In genomic region chr14:55511037-55511436, GRCm38 (mm10) we compare ENCODE assay signal across 13 mouse cellular contexts. TPM values are rescaled to one million over a fixed set of nuclear protein-coding genes. Genes with fewer than 3 reads are reported as not detected.
DNase-seq lines count a peak whose midpoint lies in the region; ATAC-seq and TF ChIP-seq lines count a peak whose summit lies in the region.
"Had no signal": no experiment of that assay in that cellular context is flagged by ENCODE, and none has a peak within 500 bp of the region (broad histone marks: within the 10 kb centered on the region; RNA-seq: fewer than 3 reads in every experiment).

No protein-coding gene starts in this region.

- peaks cover 23% of the 10 kb centered on the region for H3K27me3 ChIP-seq in heart, embryonic 16.5 days (ENCODE audit: control insufficient read depth, insufficient read depth, low read length)
- peaks cover 20% of the 10 kb centered on the region for H3K27me3 ChIP-seq in embryonic facial prominence, embryonic 12.5 days
- H3K27me3 ChIP-seq in hindbrain, postnatal 0 days (ENCODE audit: insufficient read depth, low read length), result no peaks in the 10 kb centered on the region
- 0 out of 2 replicates have a peak, but pooled peaks cover 2% of the 10 kb centered on the region for H3K27me3 ChIP-seq in neural tube, embryonic 15.5 days (replicated peaks)

- H3K9me3 ChIP-seq in heart, embryonic 16.5 days (replicated peaks; ENCODE audit: control insufficient read depth, low read length), result no peaks in the 10 kb centered on the region
- no peaks in the 10 kb centered on the region for H3K9me3 ChIP-seq in embryonic facial prominence, embryonic 12.5 days
- H3K9me3 ChIP-seq in hindbrain, postnatal 0 days (ENCODE audit: low read length), result no peaks in the 10 kb centered on the region
- no peaks in the 10 kb centered on the region for H3K9me3 ChIP-seq in neural tube, embryonic 15.5 days (replicated peaks)

- no peak overlapping the region for H3K4me3 ChIP-seq in heart, embryonic 16.5 days (ENCODE audit: low read length)
- H3K4me3 ChIP-seq in embryonic facial prominence, embryonic 12.5 days, result no peak overlapping the region
- H3K4me3 ChIP-seq in hindbrain, postnatal 0 days (ENCODE audit: low read length), result peak overlapping the region; percentile 2; the same call in 1 of the 2 replicates
- H3K4me3 ChIP-seq in neural tube, embryonic 15.5 days (replicated peaks), result peak overlapping the region; percentile 2; the same call in 1 of the 2 replicates

- no peaks in the 10 kb centered on the region for H3K36me3 ChIP-seq in heart, embryonic 16.5 days (ENCODE audit: control insufficient read depth, insufficient read depth)
- H3K36me3 ChIP-seq in embryonic facial prominence, embryonic 12.5 days, result no peaks in the 10 kb centered on the region
- H3K36me3 ChIP-seq in hindbrain, postnatal 0 days (ENCODE audit: insufficient read depth, low read length), result peaks cover 5% of the 10 kb centered on the region; the same call in 1 of the 2 replicates
- 0 out of 2 replicates have a peak, but pooled peaks cover 11% of the 10 kb centered on the region for H3K36me3 ChIP-seq in neural tube, embryonic 15.5 days

- 45% methylated on average over 7 of the region's 7 CpGs for WGBS in heart, embryonic 16.5 days
- 60% methylated on average over 7 of the region's 7 CpGs for WGBS in embryonic facial prominence, embryonic 12.5 days
- 35% methylated on average over 7 of the region's 7 CpGs for WGBS in hindbrain, postnatal 0 days
- WGBS in neural tube, embryonic 15.5 days, result 62% methylated on average over 7 of the region's 7 CpGs

- H3K27ac ChIP-seq in heart, embryonic 16.5 days (ENCODE audit: low read length), result no peak overlapping the region
- H3K27ac ChIP-seq in embryonic facial prominence, embryonic 12.5 days, result no peak overlapping the region
- peak overlapping the region; percentile 4; the same call in 1 of the 2 replicates for H3K27ac ChIP-seq in hindbrain, postnatal 0 days
- no peak overlapping the region for H3K27ac ChIP-seq in neural tube, embryonic 15.5 days (replicated peaks)

- peaks cover 6% of the 10 kb centered on the region for H3K4me1 ChIP-seq in heart, embryonic 16.5 days (ENCODE audit: control insufficient read depth, insufficient read depth, low read length)
- H3K4me1 ChIP-seq in embryonic facial prominence, embryonic 12.5 days, result peaks cover 4% of the 10 kb centered on the region; the same call in 1 of the 2 replicates
- peaks cover 4% of the 10 kb centered on the region; the same call in 1 of the 2 replicates for H3K4me1 ChIP-seq in hindbrain, postnatal 0 days (ENCODE audit: insufficient read depth, low read length)
- peaks cover 19% of the 10 kb centered on the region; the same call in 1 of the 2 replicates for H3K4me1 ChIP-seq in neural tube, embryonic 15.5 days

- H3K9ac ChIP-seq in heart, embryonic 16.5 days (ENCODE audit: low read length), result no peak overlapping the region
- no peak overlapping the region for H3K9ac ChIP-seq in embryonic facial prominence, embryonic 12.5 days
- peak overlapping the region; percentile 28; the same call in 1 of the 2 replicates for H3K9ac ChIP-seq in hindbrain, postnatal 0 days (replicated peaks; ENCODE audit: low read length)
- H3K9ac ChIP-seq in neural tube, embryonic 15.5 days (replicated peaks), result no peak overlapping the region

- peak overlapping the region; percentile 1; the same call in 1 of the 2 replicates for H3K4me2 ChIP-seq in heart, embryonic 16.5 days (ENCODE audit: low read depth, low read length)
- H3K4me2 ChIP-seq in embryonic facial prominence, embryonic 12.5 days (replicated peaks), result no peak overlapping the region
- peak overlapping the region; percentile 31 for H3K4me2 ChIP-seq in hindbrain, postnatal 0 days (ENCODE audit: low read depth, low read length)
- H3K4me2 ChIP-seq in neural tube, embryonic 15.5 days, result peak overlapping the region; percentile 19

- no peak for ATAC-seq in heart, embryonic 16.5 days (replicated peaks; ENCODE audit: extremely low read depth, insufficient read depth, low FRiP score)
- 0 out of 2 replicates have a peak, but pooled peaks have one; percentile 38 for ATAC-seq in embryonic facial prominence, embryonic 12.5 days (ENCODE audit: insufficient number of reproducible peaks, insufficient read depth, low FRiP score, low TSS enrichment)
- peak; percentile 75 for ATAC-seq in hindbrain, postnatal 0 days
- peak; percentile 25; the same call in 1 of the 2 replicates for ATAC-seq in neural tube, embryonic 15.5 days (ENCODE audit: low FRiP score)

- TF ChIP-seq CTCF in hindbrain, postnatal 0 days (IDR thresholded peaks at IDR 0.05; ENCODE audit: low read depth), result no peak

- no peak for DNase-seq in heart, adult 8-10 months (ENCODE audit: low spot score)
- DNase-seq in hindbrain, postnatal 0 days (ENCODE audit: low spot score), result peak; percentile 60
- DNase-seq in testis, postnatal 14 days (ENCODE audit: low spot score), result no peak
- no peak for DNase-seq in cerebellum, postnatal 36 days
- DNase-seq in lung, postnatal 36 days, result no peak
- DNase-seq: cerebellum, adult 9-10 months; retina, postnatal 1 day; thymus, adult 18-20 months had no signal

RNA-seq across cellular contexts. Expression of gene Cpne6, which starts 0.8 kb away (rescaled TPM):
- 0.21 and 0.24 TPM in 2 replicates for polyA plus RNA-seq in heart, embryonic 16.5 days (2015; fragmentation: Nextera tagmentation; extraction: Ambion mirVana)
- total RNA-seq in heart, adult 8-10 months (2022), result under 1 TPM in 1 of 4 experiments, not detected in 3; 0.12 TPM
- 0.55 and 0.90 TPM in 2 replicates for polyA plus RNA-seq in embryonic facial prominence, embryonic 12.5 days (2016; fragmentation: Nextera tagmentation; extraction: Ambion mirVana)
- 8.3 and 19.7 TPM in 2 replicates for total RNA-seq in hindbrain, postnatal 0 days (2014; rRNA removed)
- 25.3 and 28.0 TPM in 2 replicates for polyA plus RNA-seq in hindbrain, postnatal 0 days (2015; fragmentation: Nextera tagmentation; extraction: Ambion mirVana)
- 17.8 and 20.0 TPM in 2 replicates for polyA plus RNA-seq in neural tube, embryonic 15.5 days (2015; fragmentation: Nextera tagmentation; extraction: Ambion mirVana)
- total RNA-seq: CH12.LX; granulocyte monocyte progenitor cell, adult 5-6 weeks had no signal

RNA-seq across cellular contexts. Expression of gene Nrl, which starts 13.7 kb away (rescaled TPM):
- 0.05 TPM in 1 of 2 replicates, not detected in the other for polyA plus RNA-seq in heart, embryonic 16.5 days (2015; fragmentation: Nextera tagmentation; extraction: Ambion mirVana)
- total RNA-seq in heart, adult 8-10 months (2022), result not detected
- 0.11 TPM in 1 of 2 replicates, not detected in the other for polyA plus RNA-seq in embryonic facial prominence, embryonic 12.5 days (2016; fragmentation: Nextera tagmentation; extraction: Ambion mirVana)
- 4.4 and 7.1 TPM in 2 replicates for total RNA-seq in hindbrain, postnatal 0 days (2014; rRNA removed)
- 0.23 and 0.33 TPM in 2 replicates for polyA plus RNA-seq in hindbrain, postnatal 0 days (2015; fragmentation: Nextera tagmentation; extraction: Ambion mirVana)
- 0.13 and 0.26 TPM in 2 replicates for polyA plus RNA-seq in neural tube, embryonic 15.5 days (2015; fragmentation: Nextera tagmentation; extraction: Ambion mirVana)
- total RNA-seq: granulocyte monocyte progenitor cell, adult 5-6 weeks had no signal

RNA-seq across cellular contexts. Expression of gene Carmil3, which starts 20.6 kb away (rescaled TPM):
- polyA plus RNA-seq in heart, embryonic 16.5 days (2015; fragmentation: Nextera tagmentation; extraction: Ambion mirVana), result 1.3 and 1.9 TPM in 2 replicates
- 1 to 10 TPM; 2.4 to 3.6 (median 2.4) TPM for total RNA-seq in heart, adult 8-10 months (2022)
- polyA plus RNA-seq in embryonic facial prominence, embryonic 12.5 days (2016; fragmentation: Nextera tagmentation; extraction: Ambion mirVana), result 6.2 TPM in 2 replicates
- 90.5 and 120 TPM in 2 replicates for total RNA-seq in hindbrain, postnatal 0 days (2014; rRNA removed)
- polyA plus RNA-seq in hindbrain, postnatal 0 days (2015; fragmentation: Nextera tagmentation; extraction: Ambion mirVana), result 23.8 and 25.2 TPM in 2 replicates
- polyA plus RNA-seq in neural tube, embryonic 15.5 days (2015; fragmentation: Nextera tagmentation; extraction: Ambion mirVana), result 21.6 and 25.1 TPM in 2 replicates
- total RNA-seq: granulocyte monocyte progenitor cell, adult 5-6 weeks had no signal

RNA-seq across cellular contexts. Expression of gene Pck2, which starts 29.0 kb away (rescaled TPM):
- polyA plus RNA-seq in heart, embryonic 16.5 days (2015; fragmentation: Nextera tagmentation; extraction: Ambion mirVana), result 36.8 and 42.8 TPM in 2 replicates
- total RNA-seq in heart, adult 8-10 months (2022), result 10 to 100 TPM in 2 of 4 experiments, 1 to 10 TPM in 2; 6.6 to 12.5 (median 9.3) TPM
- polyA plus RNA-seq in embryonic facial prominence, embryonic 12.5 days (2016; fragmentation: Nextera tagmentation; extraction: Ambion mirVana), result 35.2 and 36.1 TPM in 2 replicates
- total RNA-seq in hindbrain, postnatal 0 days (2014; rRNA removed), result 30.5 and 32.0 TPM in 2 replicates
- polyA plus RNA-seq in hindbrain, postnatal 0 days (2015; fragmentation: Nextera tagmentation; extraction: Ambion mirVana), result 19.9 and 22.5 TPM in 2 replicates
- 30.5 and 30.9 TPM in 2 replicates for polyA plus RNA-seq in neural tube, embryonic 15.5 days (2015; fragmentation: Nextera tagmentation; extraction: Ambion mirVana)

RNA-seq across cellular contexts. Expression of gene Dhrs4, which starts 32.5 kb away (rescaled TPM):
- 67.2 and 68.9 TPM in 2 replicates for polyA plus RNA-seq in heart, embryonic 16.5 days (2015; fragmentation: Nextera tagmentation; extraction: Ambion mirVana)
- 100 to 1,000 TPM; 132 to 160 (median 146) TPM for total RNA-seq in heart, adult 8-10 months (2022)
- 88.7 and 92.1 TPM in 2 replicates for polyA plus RNA-seq in embryonic facial prominence, embryonic 12.5 days (2016; fragmentation: Nextera tagmentation; extraction: Ambion mirVana)
- 15.8 and 18.4 TPM in 2 replicates for total RNA-seq in hindbrain, postnatal 0 days (2014; rRNA removed)
- 28.1 and 29.6 TPM in 2 replicates for polyA plus RNA-seq in hindbrain, postnatal 0 days (2015; fragmentation: Nextera tagmentation; extraction: Ambion mirVana)
- 21.5 and 32.8 TPM in 2 replicates for polyA plus RNA-seq in neural tube, embryonic 15.5 days (2015; fragmentation: Nextera tagmentation; extraction: Ambion mirVana)

Comparison
In these comparisons a context has a peak if more than half of its experiments do, and no peak if none do; other contexts are left out.
1. H3K4me3 ChIP-seq: peak in hindbrain, postnatal 0 days (single experiment) and neural tube, embryonic 15.5 days (single experiment); none in heart, embryonic 16.5 days (single experiment) and embryonic facial prominence, embryonic 12.5 days (single experiment).